Mouse (Mus musculus): ENCODE measurements around the gene Pphln1. TPM values are rescaled to one million over a fixed set of nuclear protein-coding genes. Genes with fewer than 3 reads are reported as not detected.
"Not testable (repeated sequence)": the region's sequence is repeated elsewhere in the genome, so short reads cannot be mapped to it uniquely, and the experiment has no call there.

Gene Pphln1
- 10 to 100 TPM; 41.6 to 42.4 TPM for total RNA-seq (2021)

DNA sequence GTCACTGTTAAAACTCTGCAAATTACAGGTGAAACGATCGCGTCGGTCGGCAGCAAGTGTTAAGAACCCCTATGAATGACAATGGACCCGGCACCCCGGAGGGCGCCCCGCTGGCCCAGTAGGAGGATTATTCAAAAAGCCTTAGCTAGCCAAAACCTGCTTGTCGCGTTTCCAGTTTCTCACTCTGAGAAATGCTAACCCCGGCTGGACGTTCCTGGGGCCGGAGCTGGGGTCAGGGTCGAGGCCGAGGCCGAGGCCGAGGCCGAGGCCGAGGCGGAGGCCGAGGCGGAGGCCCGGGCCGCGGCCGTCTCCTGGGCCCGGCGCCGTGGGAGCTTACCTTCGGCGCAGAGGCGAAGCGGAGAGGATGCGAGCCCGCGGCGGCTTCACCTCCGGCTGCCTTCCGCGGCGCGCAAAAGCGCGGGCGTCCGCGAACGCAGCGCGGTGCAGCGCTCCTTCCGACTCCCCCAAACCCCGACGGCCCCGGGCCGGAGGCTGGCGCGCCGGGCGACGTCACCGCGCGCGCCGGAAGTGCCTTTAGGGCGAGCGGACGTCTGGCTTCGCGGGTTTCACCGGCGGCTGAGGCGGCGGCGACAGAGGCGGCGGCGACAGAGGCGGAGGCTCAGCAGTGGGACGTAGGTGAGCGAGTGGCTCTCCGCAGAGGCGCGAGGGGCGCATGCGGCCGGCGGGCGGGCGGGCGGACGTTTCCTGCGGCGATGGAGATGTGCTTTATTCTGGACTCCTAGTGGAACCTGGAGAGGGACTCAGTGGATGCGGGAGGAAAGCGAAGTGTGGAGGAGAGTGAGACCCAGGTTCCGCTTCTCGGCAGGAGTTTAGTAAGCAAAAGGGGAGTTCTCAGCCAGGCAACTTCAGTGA, at the start of gene Pphln1, which contains the start of gene Zcrb1:
Gene Pphln1 (plus strand): TSS at position 525 of the 873 bp plus-strand sequence.
Gene Zcrb1 (minus strand): TSS at position 509 of the 873 bp plus-strand sequence.
- peak; percentile 70 to 80 for DNase-seq (ENCODE audit: extremely low spot score in 1 of 2, low spot score in 1 of 2)

DNA sequence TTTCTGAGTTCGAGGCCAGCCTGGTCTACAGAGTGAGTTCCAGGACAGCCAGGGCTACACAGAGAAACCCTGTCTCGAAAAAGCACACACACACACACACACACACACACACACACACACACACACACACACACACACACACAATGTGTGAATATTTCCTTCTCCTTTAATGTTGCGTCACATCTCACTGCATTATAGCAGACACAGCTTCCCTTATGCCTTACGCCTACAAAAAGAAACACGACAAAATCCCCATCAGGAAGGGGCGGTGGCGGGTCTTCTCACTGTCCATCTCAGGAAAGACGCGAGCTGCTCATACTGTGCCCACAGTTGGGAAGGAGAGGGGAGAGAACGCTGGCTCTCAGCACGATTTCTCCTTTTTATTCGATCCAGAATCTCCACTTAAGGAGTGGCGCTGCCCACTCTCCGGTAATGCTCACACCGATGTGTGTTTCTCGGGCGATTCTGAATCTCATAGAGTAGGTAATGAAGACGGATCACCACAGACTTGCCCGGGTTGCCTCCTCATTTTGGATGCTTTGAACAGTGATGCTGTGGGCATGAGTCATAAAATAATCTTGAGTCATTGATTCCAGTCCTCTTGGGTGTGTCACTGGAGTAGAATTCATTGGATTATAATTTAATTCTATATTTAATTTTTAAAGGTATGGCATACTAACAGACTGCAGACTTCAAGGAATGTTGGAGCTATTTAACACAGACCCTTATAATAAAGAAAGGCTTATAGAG, 39.6 kb upstream of the Pphln1 start:
- no peak for DNase-seq (ENCODE audit: extremely low spot score in 1 of 2, low spot score in 1 of 2)

DNA sequence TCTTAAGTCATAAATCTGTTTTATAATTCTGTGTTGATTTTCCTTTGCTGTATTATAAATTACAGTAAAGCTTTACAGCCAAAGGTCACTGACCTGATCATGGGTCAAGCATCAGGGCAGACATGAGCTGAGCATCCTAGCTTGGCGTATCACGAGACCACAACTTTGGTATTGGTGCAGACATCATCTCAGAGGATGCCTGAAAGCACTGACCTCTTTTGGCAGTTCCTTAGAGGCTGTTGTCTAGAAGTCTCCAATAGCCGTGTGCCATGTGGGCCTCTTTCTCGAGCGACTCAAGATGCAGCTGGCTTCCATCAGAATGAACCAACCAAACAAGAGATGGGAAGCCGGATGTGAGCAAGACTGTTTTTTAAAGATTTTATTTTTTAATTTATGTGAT, 32.6 kb upstream of the Pphln1 start:
- DNase-seq (ENCODE audit: extremely low spot score in 1 of 2, low spot score in 1 of 2) = no peak

DNA sequence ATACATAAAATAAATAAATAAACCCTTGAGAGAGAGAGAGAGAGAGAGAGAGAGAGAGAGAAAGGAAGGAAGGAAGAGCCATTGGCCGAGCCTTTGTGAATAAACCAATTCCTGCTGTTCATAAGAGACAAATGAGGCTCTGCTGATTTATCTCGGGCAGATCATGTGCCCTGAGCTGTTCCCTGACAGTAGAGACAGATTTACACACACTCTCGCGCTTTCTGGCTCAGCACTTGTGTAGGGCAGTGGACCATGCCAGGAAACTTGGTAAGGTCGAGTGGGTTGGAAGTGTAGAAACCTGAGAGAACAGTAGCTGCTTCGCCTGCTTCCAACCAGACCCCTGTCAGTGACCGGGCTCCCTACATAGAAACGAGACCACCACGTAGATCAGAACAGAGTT, 29.6 kb upstream of the Pphln1 start:
- DNase-seq (ENCODE audit: extremely low spot score in 1 of 2, low spot score in 1 of 2) = no peak

DNA sequence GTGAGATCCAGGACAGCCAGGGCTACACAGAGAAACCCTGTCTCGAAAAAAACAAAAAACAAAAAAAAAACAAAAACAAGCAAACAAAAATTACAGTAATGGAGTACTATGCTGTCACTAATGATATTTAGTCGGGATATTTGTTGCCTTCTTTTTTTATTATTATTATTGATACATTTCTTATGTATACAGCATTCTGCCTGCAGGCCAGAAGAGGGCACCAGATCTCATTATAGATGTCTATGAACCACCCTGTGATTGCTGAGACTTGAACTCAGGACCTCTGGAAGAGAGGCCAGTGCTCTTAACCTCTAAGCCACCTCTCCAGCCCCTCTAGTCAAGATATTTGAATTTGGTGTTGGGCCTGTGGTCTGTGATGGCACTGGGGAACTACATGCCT, 26.3 kb upstream of the Pphln1 start:
- no peak for DNase-seq (ENCODE audit: extremely low spot score in 1 of 2, low spot score in 1 of 2)

DNA sequence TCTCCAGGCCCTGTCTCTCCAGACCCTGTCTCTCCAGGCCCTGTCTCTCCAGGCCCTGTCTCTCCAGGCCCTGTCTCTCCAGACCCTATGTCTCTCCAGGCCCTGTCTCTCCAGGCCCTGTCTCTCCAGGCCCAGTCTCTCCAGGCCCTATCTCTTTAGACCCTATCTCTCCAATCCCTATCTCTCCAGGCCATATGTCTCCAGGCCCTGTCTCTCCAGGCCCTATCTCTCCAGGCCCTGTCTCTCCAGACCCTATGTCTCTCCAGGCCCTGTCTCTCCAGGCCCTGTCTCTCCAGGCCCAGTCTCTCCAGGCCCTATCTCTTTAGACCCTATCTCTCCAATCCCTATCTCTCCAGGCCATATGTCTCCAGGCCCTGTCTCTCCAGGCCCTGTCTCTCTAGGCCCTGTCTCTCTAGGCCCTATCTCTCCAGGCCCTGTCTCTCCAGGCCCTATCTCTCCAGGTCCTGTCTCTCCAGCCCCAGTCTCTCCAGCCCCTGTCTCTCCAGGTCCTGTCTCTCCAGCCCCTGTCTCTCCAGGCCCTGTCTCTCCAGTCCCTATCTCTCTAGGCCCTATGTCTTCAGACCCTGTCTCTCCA, 25.5 kb upstream of the Pphln1 start:
- DNase-seq (ENCODE audit: extremely low spot score in 1 of 2, low spot score in 1 of 2) = not testable (repeated sequence)

DNA sequence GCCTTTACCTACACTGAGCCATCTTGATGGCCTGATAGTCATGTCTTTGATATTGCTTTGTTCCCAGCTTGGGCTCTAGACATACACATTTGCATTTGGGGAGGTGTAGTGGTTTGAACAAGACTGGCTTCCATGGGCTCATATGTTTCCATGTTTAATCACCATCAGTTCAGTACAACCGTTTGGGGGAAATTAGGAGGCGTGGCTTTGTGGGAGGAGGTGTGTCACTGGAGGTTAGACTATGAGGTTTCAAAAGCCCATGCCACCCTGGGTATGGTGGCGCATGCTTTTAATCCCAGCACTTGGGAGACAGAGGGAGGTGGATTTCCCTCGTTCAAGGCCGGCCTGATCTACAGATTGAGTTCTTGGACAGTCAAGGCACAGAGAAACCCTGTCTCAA, 22.5 kb upstream of the Pphln1 start:
- DNase-seq (ENCODE audit: extremely low spot score in 1 of 2, low spot score in 1 of 2) = no peak

DNA sequence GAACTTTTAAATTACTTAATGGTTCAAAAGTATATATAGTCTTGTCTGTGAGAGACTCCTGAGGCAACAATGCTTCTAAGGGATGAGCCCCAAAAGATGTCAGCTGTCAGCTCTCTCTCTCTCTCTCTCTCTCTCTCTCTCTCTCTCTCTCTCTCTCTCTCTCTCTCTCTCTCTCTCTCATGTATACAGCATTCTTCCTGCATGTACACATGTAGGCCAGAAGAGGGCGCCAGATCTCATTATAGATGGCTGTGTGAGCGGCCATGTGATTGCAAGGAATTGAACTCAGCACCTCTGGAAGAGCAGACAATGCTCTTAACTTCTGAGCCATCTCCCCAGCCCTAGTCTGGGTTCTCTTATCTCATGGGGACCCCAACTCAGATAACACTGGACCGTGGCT, 19.0 kb upstream of the Pphln1 start:
- DNase-seq (ENCODE audit: extremely low spot score in 1 of 2, low spot score in 1 of 2) = no peak

DNA sequence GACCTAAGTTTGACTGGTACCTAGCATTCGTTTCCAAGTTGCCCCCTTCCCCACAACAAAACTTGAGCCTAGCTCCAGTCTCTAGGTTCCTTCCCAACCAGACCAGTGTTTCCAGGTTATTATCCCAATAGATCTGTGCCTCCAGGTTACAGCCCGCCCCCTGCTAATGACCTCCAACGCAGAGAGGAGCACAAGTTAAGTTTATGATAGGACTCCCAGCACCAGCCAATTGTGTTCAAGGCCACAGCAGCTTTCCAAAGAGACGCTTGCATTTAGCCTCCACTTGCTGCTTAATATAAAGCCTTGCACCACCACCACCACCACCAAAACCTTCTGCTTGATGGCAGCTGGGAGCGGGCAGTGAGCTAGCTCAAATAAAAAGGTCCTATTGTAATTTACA, 16.8 kb upstream of the Pphln1 start:
- no peak for DNase-seq (ENCODE audit: extremely low spot score in 1 of 2, low spot score in 1 of 2)

DNA sequence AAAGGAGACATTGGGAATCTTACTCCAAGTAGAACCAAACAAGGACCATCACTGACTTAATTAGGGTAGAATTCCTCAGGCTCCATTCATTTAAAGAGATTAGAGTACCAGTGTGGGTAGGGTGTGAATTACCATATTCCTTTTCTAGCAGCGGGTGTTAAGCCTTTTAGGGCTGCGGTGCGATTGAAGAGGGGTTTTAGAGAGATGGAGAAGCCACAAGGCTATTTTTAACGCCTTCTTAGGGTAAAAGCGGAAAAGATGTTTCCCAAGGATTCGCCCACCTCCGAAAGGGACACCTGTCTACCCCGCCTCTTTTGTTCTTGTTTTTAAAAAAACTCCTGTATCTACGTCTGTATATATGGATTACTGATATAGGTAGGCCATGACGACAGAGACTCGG, 881 bp upstream of the Pphln1 start:
- no peak for DNase-seq (ENCODE audit: extremely low spot score in 1 of 2, low spot score in 1 of 2)

DNA sequence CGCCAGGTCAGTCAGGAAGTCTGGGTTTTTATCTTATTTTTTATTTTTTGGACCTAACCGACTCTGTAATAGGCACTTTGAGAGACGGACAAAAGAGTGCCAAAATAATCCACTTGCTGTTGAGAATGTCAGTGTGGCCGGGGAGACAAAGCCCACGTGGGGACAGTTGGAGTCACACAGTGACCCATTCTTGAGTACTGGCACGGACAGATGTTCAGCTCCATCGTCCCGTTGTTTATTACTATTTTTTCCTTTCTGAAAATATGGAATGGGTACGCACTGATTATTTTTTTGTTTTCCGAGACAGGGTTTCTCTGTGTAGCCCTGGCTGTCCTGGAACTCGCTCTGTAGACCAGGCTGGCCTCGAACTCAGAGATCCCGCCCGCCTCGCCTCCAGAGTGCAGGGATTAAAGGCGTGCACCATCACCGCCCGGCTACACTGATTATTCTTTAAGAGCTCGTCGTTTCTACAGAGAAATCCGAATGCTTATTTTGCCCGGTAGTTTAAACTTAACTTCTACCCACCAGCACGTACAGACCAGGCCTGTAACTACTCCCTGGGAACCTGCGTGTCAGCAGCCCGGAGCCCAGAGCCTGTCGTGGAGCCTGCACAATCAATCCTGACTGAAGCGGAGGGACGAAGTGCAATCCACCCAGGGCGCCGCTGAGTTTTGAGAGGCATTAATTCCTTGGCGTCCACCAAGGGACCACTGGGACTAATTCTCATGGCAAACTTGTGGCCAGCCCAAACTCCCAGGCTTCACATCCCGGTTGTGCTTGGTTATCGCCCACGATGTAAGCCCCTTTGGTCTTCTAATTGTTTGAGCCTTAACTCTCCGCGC, 770 bp downstream of the Pphln1 start:
- DNase-seq (ENCODE audit: extremely low spot score in 1 of 2, low spot score in 1 of 2) = no peak

DNA sequence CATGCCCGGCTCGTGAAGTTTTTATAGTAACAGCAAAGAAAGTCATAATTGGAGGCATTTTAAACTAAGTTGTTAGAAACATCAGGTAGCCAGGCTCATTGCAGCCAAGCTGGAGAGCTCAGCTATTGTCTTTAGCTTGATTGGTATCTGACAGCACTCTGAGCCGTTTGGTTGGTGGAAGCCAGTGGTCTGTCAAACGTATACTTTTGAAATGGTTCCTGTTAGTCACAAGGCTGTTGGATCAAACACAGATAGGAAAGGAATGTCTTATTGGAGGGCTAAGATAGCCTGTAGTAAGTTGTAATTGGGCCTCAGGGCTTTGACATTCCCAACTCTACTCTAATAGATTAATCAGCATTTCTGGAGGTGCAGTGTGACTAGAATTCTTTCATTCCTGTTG, 3.3 kb downstream of the Pphln1 start:
- DNase-seq (ENCODE audit: extremely low spot score in 1 of 2, low spot score in 1 of 2) = no peak

DNA sequence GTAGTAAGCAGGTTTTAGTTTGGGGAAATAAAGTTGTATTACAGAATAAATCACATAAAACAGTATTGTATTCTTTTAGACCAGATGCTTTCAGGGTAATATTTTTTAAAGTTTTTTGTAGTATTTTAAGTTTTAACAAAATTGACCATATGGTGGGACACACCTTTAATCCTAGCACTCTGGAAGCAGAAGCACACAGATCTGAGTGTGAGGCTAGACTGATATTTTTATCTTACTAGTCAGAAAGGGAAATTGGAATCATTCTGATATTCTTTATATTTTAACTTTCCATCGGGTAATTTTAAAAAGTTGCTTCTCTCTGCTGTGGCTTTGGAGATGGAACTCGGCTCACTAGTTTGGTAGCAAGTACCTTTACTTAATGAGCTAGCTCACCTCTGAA, 4.6 kb downstream of the Pphln1 start:
- no peak for DNase-seq (ENCODE audit: extremely low spot score in 1 of 2, low spot score in 1 of 2)

DNA sequence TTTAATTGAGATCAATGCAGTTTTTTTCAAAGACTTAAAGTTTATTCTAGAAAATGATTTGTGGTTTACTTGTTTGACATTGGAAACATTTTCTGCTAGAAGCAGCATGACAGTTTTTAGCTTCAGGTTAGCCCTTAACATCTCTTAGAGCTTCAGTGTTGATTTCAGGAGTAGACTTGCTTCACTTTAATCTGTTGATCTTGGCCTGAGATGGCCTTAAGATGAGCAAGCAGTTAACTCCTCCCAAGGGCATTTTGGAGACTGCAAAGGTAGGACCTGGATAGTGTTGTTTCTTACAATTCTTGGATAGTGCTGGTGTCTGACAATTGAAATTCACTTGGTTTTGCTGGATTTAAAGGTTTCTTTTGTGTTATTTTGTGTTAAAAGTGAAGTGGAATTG, 6.7 kb downstream of the Pphln1 start:
- no peak for DNase-seq (ENCODE audit: extremely low spot score in 1 of 2, low spot score in 1 of 2)

DNA sequence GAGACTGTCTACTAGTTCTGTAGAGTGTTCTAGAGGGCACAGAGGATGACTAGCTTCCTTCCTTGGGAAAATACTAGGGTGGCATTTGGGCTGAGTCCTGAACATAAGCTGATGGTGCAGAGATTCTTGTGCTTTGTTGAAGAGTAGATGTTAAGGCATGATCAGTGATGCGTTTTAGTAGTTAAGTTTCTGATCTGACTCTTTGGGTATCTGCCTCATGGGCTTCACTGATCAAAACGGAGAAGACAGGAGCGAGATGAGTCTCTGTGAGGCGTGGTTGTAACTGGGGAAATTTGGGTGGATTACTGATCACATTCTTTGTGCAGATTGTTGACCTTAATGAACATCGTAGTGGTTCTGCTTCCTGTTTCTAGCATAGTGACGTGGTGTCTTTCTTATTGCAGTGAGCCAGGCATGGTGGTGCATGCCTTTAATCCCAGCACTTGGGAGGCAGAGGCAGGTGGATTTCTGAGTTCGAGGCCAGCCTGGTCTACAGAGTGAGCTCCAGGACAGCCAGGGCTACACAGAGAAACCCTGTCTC, 7.4 kb downstream of the Pphln1 start:
- no peak for DNase-seq (ENCODE audit: extremely low spot score in 1 of 2, low spot score in 1 of 2)

DNA sequence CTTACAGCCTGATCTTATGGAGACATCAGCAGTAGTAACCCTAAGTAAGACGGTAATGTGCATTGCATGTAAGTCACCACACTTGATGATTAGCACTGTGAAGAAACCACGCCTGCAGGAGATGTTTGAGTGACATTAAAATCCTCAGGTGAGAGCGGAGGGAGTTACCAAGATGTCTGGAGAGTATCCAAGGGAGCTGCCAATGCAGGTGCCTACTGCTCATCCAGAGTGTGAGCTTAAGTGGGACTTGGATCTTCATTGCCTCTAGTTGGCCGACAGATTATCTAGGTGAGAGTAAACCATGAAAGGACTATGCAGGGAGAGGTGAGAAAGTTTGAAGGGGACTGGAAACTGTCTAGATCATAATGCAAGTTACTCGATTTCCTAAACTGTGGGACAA, 8.3 kb downstream of the Pphln1 start:
- DNase-seq (ENCODE audit: extremely low spot score in 1 of 2, low spot score in 1 of 2) = no peak

DNA sequence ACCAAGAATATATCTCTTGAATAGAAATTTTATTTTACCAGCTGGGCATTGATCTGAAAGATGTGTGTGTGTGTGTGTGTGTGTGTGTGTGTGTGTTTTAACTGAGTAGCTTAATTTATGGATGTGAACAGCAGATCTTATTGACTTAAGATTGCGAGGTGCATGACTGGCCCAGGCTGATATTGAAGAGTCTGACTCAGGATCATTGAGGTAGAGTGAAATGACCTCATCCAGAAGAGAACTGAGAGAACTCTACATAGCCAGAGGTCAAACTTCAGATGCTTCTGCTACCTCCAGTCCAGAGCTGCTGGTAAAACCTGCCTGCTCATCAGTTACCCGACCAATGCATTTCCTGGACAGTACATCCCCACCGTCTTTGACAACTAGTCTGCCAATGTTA, 14.3 kb downstream of the Pphln1 start:
- DNase-seq (ENCODE audit: extremely low spot score in 1 of 2, low spot score in 1 of 2) = no peak

DNA sequence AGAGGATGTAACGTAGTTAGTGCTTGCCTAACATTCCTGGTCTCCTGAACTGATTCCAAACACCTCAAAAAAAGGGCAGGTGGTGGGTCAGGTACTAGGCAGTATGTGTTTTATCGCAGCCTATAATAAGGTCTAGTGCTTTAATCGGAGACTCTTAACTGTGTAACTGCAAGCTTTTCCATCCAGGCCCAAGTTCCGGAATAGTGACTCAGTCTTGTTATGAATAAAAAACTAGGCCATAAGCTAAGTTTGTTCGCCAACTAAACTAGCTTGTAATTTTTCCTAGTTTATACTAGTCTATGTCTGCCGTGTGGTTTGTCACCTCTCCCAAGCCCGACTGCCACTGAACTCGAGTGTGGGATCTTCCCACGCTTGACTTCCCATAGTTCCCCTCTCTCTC, 16.3 kb downstream of the Pphln1 start:
- no peak for DNase-seq (ENCODE audit: extremely low spot score in 1 of 2, low spot score in 1 of 2)

DNA sequence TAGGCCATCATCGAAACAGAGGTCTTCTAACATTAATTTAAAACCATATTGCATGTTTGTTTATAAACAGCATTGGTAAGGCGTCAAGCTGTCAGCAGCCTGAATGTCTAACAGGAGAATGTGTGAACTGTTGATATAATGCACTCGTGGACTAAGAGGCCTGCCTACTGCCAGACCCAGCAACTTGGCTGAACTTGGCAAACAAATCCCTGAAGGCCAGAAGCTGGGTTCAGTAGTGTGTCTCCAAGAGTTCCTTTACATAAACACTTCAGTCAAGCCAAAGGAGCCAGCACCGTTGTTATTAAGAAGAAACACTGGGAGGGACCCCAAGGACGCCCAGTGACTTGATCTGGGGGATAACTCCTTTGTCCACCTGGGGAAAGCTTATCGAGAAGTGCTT, 18.1 kb downstream of the Pphln1 start:
- DNase-seq (ENCODE audit: extremely low spot score in 1 of 2, low spot score in 1 of 2) = no peak

DNA sequence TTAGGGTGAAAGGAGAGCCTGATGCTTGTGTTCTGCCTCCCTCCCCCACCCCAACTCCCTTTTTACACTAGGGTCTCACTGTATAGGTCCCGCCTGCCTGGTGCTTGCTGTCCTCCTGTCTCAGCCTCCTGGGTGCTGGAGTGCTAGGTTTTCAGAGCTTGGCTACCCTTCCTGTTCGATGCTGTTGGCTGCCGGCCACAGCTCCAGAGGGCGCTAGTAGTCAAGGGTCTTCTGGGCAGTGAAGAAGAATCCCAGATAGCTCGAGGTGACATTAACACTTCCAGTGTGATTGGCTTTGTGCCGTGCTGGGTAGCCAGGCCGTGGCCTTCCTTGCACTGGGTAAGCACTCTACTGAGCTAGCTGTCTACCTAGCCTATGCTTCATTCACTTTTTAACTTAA, 22.4 kb downstream of the Pphln1 start:
- DNase-seq (ENCODE audit: extremely low spot score in 1 of 2, low spot score in 1 of 2) = no peak

Measured in layer of hippocampus, postnatal 25 days (tissue).